Mouse (Mus musculus): ENCODE measurements around the gene Abhd17c. TPM values are rescaled to one million over a fixed set of nuclear protein-coding genes. Genes with fewer than 3 reads are reported as not detected.
A peak's percentile ranks its signal among the peaks of the same experiment; 100 is the strongest.

Gene Abhd17c
- polyA plus RNA-seq, 1 experiment from 2014 or later: 34.9 TPM

GRCm38 (mm10) chr7:84106942-84107341, 44.8 kb downstream of the Abhd17c start:
- no peak for ATAC-seq (ENCODE audit: low FRiP score)
- Histone ChIP-seq H3K4me3 (ENCODE audit: low read depth, low read length) (no peak overlapping the region), H3K9ac (ENCODE audit: low read depth, low read length) (no peak overlapping the region), H3K36me3 (ENCODE audit: control insufficient read depth, insufficient read depth, low read length) (no peaks in the 10 kb centered on the region), H3K27ac (ENCODE audit: low read depth, low read length) (no peak overlapping the region), H3K4me2 (replicated peaks; ENCODE audit: low read depth, low read length) (no peak overlapping the region), H3K27me3 (ENCODE audit: control insufficient read depth, insufficient read depth, low read length) (no peaks in the 10 kb centered on the region), H3K4me1 (replicated peaks; ENCODE audit: control insufficient read depth, insufficient read depth, low read length) (no peaks in the 10 kb centered on the region), H3K9me3 (ENCODE audit: control insufficient read depth, low read length) (no peaks in the 10 kb centered on the region)
- WGBS: 100% methylated on average over 1 of the region's 1 CpGs
- DNase-seq (ENCODE audit: low spot score): no peak

- Histone ChIP-seq H3K4me2 (replicated peaks; ENCODE audit: low read depth, low read length) (no peak overlapping the region), H3K9ac (ENCODE audit: low read depth, low read length) (no peak overlapping the region), H3K4me1 (replicated peaks; ENCODE audit: control insufficient read depth, insufficient read depth, low read length) (no peaks in the 10 kb centered on the region), H3K27ac (ENCODE audit: low read depth, low read length) (no peak overlapping the region), H3K27me3 (ENCODE audit: control insufficient read depth, insufficient read depth, low read length) (no peaks in the 10 kb centered on the region), H3K36me3 (ENCODE audit: control insufficient read depth, insufficient read depth, low read length) (no peaks in the 10 kb centered on the region), H3K4me3 (ENCODE audit: low read depth, low read length) (no peak overlapping the region), H3K9me3 (ENCODE audit: control insufficient read depth, low read length) (no peaks in the 10 kb centered on the region)
- no peak for DNase-seq (ENCODE audit: low spot score)
- ATAC-seq (ENCODE audit: low FRiP score): no peak
- 94% methylated on average over 1 of the region's 1 CpGs for WGBS
Observed at GRCm38 (mm10) chr7:84102589-84102988, 49.1 kb downstream of the Abhd17c start.

- no peak for ATAC-seq (ENCODE audit: low FRiP score)
- WGBS: 93% methylated on average over 3 of the region's 3 CpGs
Observed at GRCm38 (mm10) chr7:84100672-84101071, 51.0 kb downstream of the Abhd17c start.

GRCm38 (mm10) chr7:84098098-84098497, 53.6 kb downstream of the Abhd17c start:
- DNase-seq (ENCODE audit: low spot score) (no peak), ATAC-seq (ENCODE audit: low FRiP score) (no peak)
- no peaks in the 10 kb centered on the region for H3K27me3 ChIP-seq (ENCODE audit: control insufficient read depth, insufficient read depth, low read length)
- no peak overlapping the region for H3K9ac ChIP-seq (ENCODE audit: low read depth, low read length)
- no peaks in the 10 kb centered on the region for H3K4me1 ChIP-seq (replicated peaks; ENCODE audit: control insufficient read depth, insufficient read depth, low read length)
- WGBS: 86% methylated on average over 1 of the region's 1 CpGs
- H3K36me3 ChIP-seq (ENCODE audit: control insufficient read depth, insufficient read depth, low read length): no peaks in the 10 kb centered on the region
- H3K27ac ChIP-seq (ENCODE audit: low read depth, low read length): no peak overlapping the region
- no peak overlapping the region for H3K4me2 ChIP-seq (replicated peaks; ENCODE audit: low read depth, low read length)
- H3K4me3 ChIP-seq (ENCODE audit: low read depth, low read length): no peak overlapping the region
- no peaks in the 10 kb centered on the region for H3K9me3 ChIP-seq (ENCODE audit: control insufficient read depth, low read length)

More at GRCm38 (mm10) chr7:84100672-84101071, 51.0 kb downstream of the Abhd17c start:
- H3K4me3 ChIP-seq (ENCODE audit: low read depth, low read length): no peak overlapping the region
- no peaks in the 10 kb centered on the region for H3K4me1 ChIP-seq (replicated peaks; ENCODE audit: control insufficient read depth, insufficient read depth, low read length)
- H3K27ac ChIP-seq (ENCODE audit: low read depth, low read length): no peak overlapping the region
- no peaks in the 10 kb centered on the region for H3K9me3 ChIP-seq (ENCODE audit: control insufficient read depth, low read length)
- H3K9ac ChIP-seq (ENCODE audit: low read depth, low read length): no peak overlapping the region
- H3K36me3 ChIP-seq (ENCODE audit: control insufficient read depth, insufficient read depth, low read length): no peaks in the 10 kb centered on the region
- DNase-seq (ENCODE audit: low spot score): no peak
- no peaks in the 10 kb centered on the region for H3K27me3 ChIP-seq (ENCODE audit: control insufficient read depth, insufficient read depth, low read length)
- H3K4me2 ChIP-seq (replicated peaks; ENCODE audit: low read depth, low read length): no peak overlapping the region

GRCm38 (mm10) chr7:84096501-84096900, 55.2 kb downstream of the Abhd17c start:
- H3K9me3 ChIP-seq (ENCODE audit: control insufficient read depth, low read length): no peaks in the 10 kb centered on the region
- ATAC-seq (ENCODE audit: low FRiP score) (no peak), DNase-seq (ENCODE audit: low spot score) (no peak)
- no peak overlapping the region for H3K9ac ChIP-seq (ENCODE audit: low read depth, low read length)
- no peaks in the 10 kb centered on the region for H3K36me3 ChIP-seq (ENCODE audit: control insufficient read depth, insufficient read depth, low read length)
- 87% methylated on average over 6 of the region's 6 CpGs for WGBS
- H3K27me3 ChIP-seq (ENCODE audit: control insufficient read depth, insufficient read depth, low read length): no peaks in the 10 kb centered on the region
- no peak overlapping the region for H3K27ac ChIP-seq (ENCODE audit: low read depth, low read length)
- H3K4me2 ChIP-seq (replicated peaks; ENCODE audit: low read depth, low read length): no peak overlapping the region
- H3K4me1 ChIP-seq (replicated peaks; ENCODE audit: control insufficient read depth, insufficient read depth, low read length): no peaks in the 10 kb centered on the region
- no peak overlapping the region for H3K4me3 ChIP-seq (ENCODE audit: low read depth, low read length)

- 79% methylated on average over 4 of the region's 4 CpGs for WGBS
- no peaks in the 10 kb centered on the region for H3K9me3 ChIP-seq (ENCODE audit: control insufficient read depth, low read length)
- no peak for ATAC-seq (ENCODE audit: low FRiP score)
Observed at GRCm38 (mm10) chr7:84090793-84091192, 60.9 kb downstream of the Abhd17c start.

GRCm38 (mm10) chr7:84089777-84090176, 61.9 kb downstream of the Abhd17c start:
- no peak for ATAC-seq (ENCODE audit: low FRiP score)
- H3K27ac ChIP-seq (ENCODE audit: low read depth, low read length): no peak overlapping the region

More at GRCm38 (mm10) chr7:84090793-84091192, 60.9 kb downstream of the Abhd17c start:
- H3K36me3 ChIP-seq (ENCODE audit: control insufficient read depth, insufficient read depth, low read length): no peaks in the 10 kb centered on the region
- H3K4me3 ChIP-seq (ENCODE audit: low read depth, low read length): no peak overlapping the region
- H3K27ac ChIP-seq (ENCODE audit: low read depth, low read length): no peak overlapping the region
- H3K4me2 ChIP-seq (replicated peaks; ENCODE audit: low read depth, low read length): no peak overlapping the region
- H3K27me3 ChIP-seq (ENCODE audit: control insufficient read depth, insufficient read depth, low read length): peaks cover 7% of the 10 kb centered on the region
- H3K4me1 ChIP-seq (replicated peaks; ENCODE audit: control insufficient read depth, insufficient read depth, low read length): no peaks in the 10 kb centered on the region
- H3K9ac ChIP-seq (ENCODE audit: low read depth, low read length): no peak overlapping the region
- DNase-seq (ENCODE audit: low spot score): no peak

GRCm38 (mm10) chr7:84088971-84089370, 62.7 kb downstream of the Abhd17c start:
- Histone ChIP-seq H3K27me3 (ENCODE audit: control insufficient read depth, insufficient read depth, low read length) (peaks cover 18% of the 10 kb centered on the region), H3K4me1 (replicated peaks; ENCODE audit: control insufficient read depth, insufficient read depth, low read length) (no peaks in the 10 kb centered on the region), H3K9me3 (ENCODE audit: control insufficient read depth, low read length) (no peaks in the 10 kb centered on the region), H3K27ac (ENCODE audit: low read depth, low read length) (no peak overlapping the region), H3K9ac (ENCODE audit: low read depth, low read length) (no peak overlapping the region), H3K4me3 (ENCODE audit: low read depth, low read length) (no peak overlapping the region), H3K4me2 (replicated peaks; ENCODE audit: low read depth, low read length) (no peak overlapping the region), H3K36me3 (ENCODE audit: control insufficient read depth, insufficient read depth, low read length) (no peaks in the 10 kb centered on the region)
- ATAC-seq (ENCODE audit: low FRiP score): no peak
- DNase-seq (ENCODE audit: low spot score): peak; percentile 73
- WGBS: 24% methylated on average over 4 of the region's 4 CpGs

More at GRCm38 (mm10) chr7:84089777-84090176, 61.9 kb downstream of the Abhd17c start:
- H3K27me3 ChIP-seq (ENCODE audit: control insufficient read depth, insufficient read depth, low read length): peaks cover 17% of the 10 kb centered on the region
- H3K4me1 ChIP-seq (replicated peaks; ENCODE audit: control insufficient read depth, insufficient read depth, low read length): no peaks in the 10 kb centered on the region
- no peaks in the 10 kb centered on the region for H3K36me3 ChIP-seq (ENCODE audit: control insufficient read depth, insufficient read depth, low read length)
- no peak overlapping the region for H3K4me3 ChIP-seq (ENCODE audit: low read depth, low read length)
- H3K9ac ChIP-seq (ENCODE audit: low read depth, low read length): no peak overlapping the region
- no peaks in the 10 kb centered on the region for H3K9me3 ChIP-seq (ENCODE audit: control insufficient read depth, low read length)
- WGBS: 14% methylated on average over 1 of the region's 1 CpGs
- no peak overlapping the region for H3K4me2 ChIP-seq (replicated peaks; ENCODE audit: low read depth, low read length)
- no peak for DNase-seq (ENCODE audit: low spot score)

GRCm38 (mm10) chr7:84088191-84088590, 63.5 kb downstream of the Abhd17c start:
- 80% methylated on average over 3 of the region's 3 CpGs for WGBS
- Histone ChIP-seq H3K4me1 (replicated peaks; ENCODE audit: control insufficient read depth, insufficient read depth, low read length) (no peaks in the 10 kb centered on the region), H3K9ac (ENCODE audit: low read depth, low read length) (no peak overlapping the region), H3K27ac (ENCODE audit: low read depth, low read length) (no peak overlapping the region), H3K27me3 (ENCODE audit: control insufficient read depth, insufficient read depth, low read length) (peaks cover 18% of the 10 kb centered on the region), H3K4me2 (replicated peaks; ENCODE audit: low read depth, low read length) (no peak overlapping the region), H3K9me3 (ENCODE audit: control insufficient read depth, low read length) (no peaks in the 10 kb centered on the region), H3K4me3 (ENCODE audit: low read depth, low read length) (no peak overlapping the region), H3K36me3 (ENCODE audit: control insufficient read depth, insufficient read depth, low read length) (no peaks in the 10 kb centered on the region)
- ATAC-seq (ENCODE audit: low FRiP score) (no peak), DNase-seq (ENCODE audit: low spot score) (no peak)
